Mouse (Mus musculus): ENCODE results near the gene Polr2j. TPM values are rescaled to one million over a fixed set of nuclear protein-coding genes. Genes with fewer than 3 reads are reported as not detected.

Polr2j gene
- polyA plus RNA-seq, 1 experiment from 2014 or later: 226 TPM

DNA sequence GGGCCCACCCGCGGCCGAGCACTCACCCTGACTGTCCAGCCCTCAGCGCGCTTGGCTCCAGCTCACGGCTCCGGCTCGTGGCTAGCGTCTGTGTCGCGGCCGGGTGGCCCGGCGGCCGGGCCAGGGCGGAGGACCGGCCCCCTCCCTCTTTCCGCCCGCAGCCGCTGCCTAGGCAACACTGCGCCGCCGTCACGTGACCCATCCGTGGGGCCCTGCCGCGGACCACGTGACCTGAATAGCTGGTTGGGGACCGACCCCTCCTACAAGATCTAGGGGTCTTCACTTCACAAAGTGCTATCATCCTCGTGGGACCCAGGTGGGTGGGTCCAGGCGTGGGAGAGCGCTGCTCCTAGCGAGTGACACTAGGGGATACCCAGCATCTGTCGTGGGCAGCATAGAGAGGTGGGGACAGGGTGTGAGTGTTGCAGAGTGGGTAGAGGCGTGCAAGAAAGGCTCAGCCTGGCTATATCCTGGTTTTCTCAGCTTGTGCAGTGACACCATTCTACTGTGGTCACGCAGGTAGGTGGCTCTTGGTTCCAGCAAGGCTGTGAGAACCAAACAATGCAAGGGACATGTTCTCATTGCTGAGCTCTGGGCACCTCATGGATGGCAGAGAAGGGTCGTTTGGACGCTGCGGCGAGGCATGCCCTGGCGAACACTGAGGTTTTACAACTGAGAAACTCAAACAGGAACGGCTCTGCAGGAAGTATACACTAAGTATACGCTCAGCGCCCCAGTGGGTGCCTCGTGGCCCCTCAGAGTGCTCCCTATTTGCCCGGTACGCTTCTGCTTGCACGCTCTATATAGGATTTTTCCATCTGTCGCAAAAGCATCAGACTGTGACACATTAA lies 54.3 kb downstream of the Polr2j start, which contains the start of gene Orai2:
Gene Orai2, minus strand, starts transcription at position 202 of the 851 bp plus-strand sequence.
- H3K27me3 ChIP-seq (replicated peaks): no peaks in the 10 kb centered on the region
- WGBS: 3% methylated on average over 41 of the region's 49 CpGs
- no peaks in the 10 kb centered on the region for H3K9me3 ChIP-seq (replicated peaks)

DNA sequence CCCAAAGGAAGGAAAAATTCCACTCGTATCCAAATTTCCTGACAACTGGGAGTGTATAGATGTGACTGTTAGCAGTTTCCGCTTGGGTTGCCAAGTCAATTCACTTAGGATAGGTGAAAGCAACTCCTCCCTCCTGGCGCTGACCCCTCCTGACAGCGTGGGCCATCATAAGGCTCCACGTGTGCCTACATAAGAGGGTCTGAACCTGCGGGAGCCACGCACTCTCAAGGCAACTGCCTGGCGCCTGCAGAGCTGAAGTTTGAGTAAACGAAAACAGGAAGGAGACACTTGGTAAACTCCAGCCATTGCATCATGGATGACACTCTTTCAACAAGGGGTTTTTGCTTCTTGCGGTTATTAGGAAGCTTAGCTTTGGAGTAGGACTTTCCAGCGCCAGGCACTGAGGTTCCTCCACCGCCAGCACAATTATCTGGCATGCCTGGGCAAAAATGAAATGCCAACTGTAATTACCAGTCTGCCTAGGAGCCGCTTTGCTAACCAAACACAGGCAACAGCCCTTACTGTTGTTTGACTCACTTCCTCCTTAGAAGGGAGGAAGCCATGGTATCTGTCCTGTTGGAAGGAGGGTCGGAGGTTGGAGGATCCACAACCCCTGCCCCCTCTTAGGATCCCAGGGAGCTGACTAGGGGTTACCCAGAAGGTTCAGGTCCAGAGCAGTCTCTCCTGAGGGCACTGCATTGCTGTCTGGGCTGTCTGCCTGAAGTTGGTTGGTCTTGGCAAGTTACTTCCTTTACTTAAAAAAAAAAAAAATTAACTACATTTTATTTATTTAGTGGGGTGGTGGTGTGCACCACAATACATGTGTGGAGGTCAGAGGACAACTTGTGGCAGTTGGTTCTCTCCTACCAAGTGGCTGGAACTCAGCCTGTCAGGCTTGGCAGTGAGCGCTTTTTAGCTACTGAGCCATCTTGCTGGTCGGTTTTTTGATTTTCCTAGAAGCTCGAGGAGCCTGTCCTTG lies 55.2 kb downstream of the Polr2j start:
- Histone ChIP-seq H3K4me1 (peaks cover 28% of the 10 kb centered on the region), H3K27ac (replicated peaks) (peak overlapping the region; percentile 89), H3K9ac (replicated peaks) (peak overlapping the region; percentile 77), H3K27me3 (replicated peaks) (no peaks in the 10 kb centered on the region), H3K36me3 (peaks cover 12% of the 10 kb centered on the region), H3K4me3 (replicated peaks) (peak overlapping the region; percentile 62), H3K4me2 (peak overlapping the region; percentile 91), H3K9me3 (replicated peaks) (no peaks in the 10 kb centered on the region)
- no peak for ATAC-seq (ENCODE audit: low FRiP score)
- whole genome bisulfite sequencing: 31% methylated on average over 17 of the region's 17 CpGs

More for the DNA sequence above, 54.3 kb downstream of the Polr2j start, which contains the start of gene Orai2:
- Histone ChIP-seq H3K4me3 (replicated peaks) (peak within 1 kb of the TSS; percentile 62), H3K36me3 (peaks cover 12% of the 10 kb centered on the region), H3K4me1 (peaks cover 36% of the 10 kb centered on the region), H3K27ac (replicated peaks) (peak within 1 kb of the TSS; percentile 89), H3K4me2 (peak within 1 kb of the TSS; percentile 91), H3K9ac (replicated peaks) (peak within 1 kb of the TSS; percentile 77)
- ATAC-seq (ENCODE audit: low FRiP score): peak; percentile 90

Small RNA genes within 50 kb of the gene (microRNA-seq; reads per million reads assigned to microRNA genes)
- gene Mir7035: 0.52 reads per million

Other genes starting within 250 kb of the Polr2j start
- gene Hspb1, start 228.7 kb upstream of the Polr2j start, polyA plus RNA-seq (2015; fragmentation: Nextera tagmentation; extraction: Ambion mirVana): 36.4 and 38.1 TPM in 2 replicates
- gene Ywhag, start 182.0 kb upstream of the Polr2j start, polyA plus RNA-seq (2015; fragmentation: Nextera tagmentation; extraction: Ambion mirVana): 776 and 868 TPM in 2 replicates
- gene Ssc4d, start 142.1 kb upstream of the Polr2j start, polyA plus RNA-seq (2015; fragmentation: Nextera tagmentation; extraction: Ambion mirVana): 1.6 and 1.8 TPM in 2 replicates
- gene Zp3, start 136.5 kb upstream of the Polr2j start, polyA plus RNA-seq (2015; fragmentation: Nextera tagmentation; extraction: Ambion mirVana): 0.14 and 0.27 TPM in 2 replicates
- 22.5 and 25.2 TPM in 2 replicates for gene Dtx2, start 121.8 kb upstream of the Polr2j start, polyA plus RNA-seq (2015; fragmentation: Nextera tagmentation; extraction: Ambion mirVana)
- gene Upk3b, start 78.1 kb upstream of the Polr2j start, polyA plus RNA-seq (2015; fragmentation: Nextera tagmentation; extraction: Ambion mirVana): 1.1 and 3.7 TPM in 2 replicates
- 1.2 TPM in 1 of 2 replicates, not detected in the other for gene Upk3bl, start 62.1 kb upstream of the Polr2j start, polyA plus RNA-seq (2015; fragmentation: Nextera tagmentation; extraction: Ambion mirVana)
- gene Rasa4, start 32.7 kb upstream of the Polr2j start, polyA plus RNA-seq (2015; fragmentation: Nextera tagmentation; extraction: Ambion mirVana): 19.2 and 21.4 TPM in 2 replicates
- 22.7 and 29.4 TPM in 2 replicates for gene Lrwd1, start 19.4 kb downstream of the Polr2j start, polyA plus RNA-seq (2015; fragmentation: Nextera tagmentation; extraction: Ambion mirVana)
- 23.2 and 24.2 TPM in 2 replicates for gene Alkbh4, start 19.5 kb downstream of the Polr2j start, polyA plus RNA-seq (2015; fragmentation: Nextera tagmentation; extraction: Ambion mirVana)
- gene Orai2, start 54.1 kb downstream of the Polr2j start, polyA plus RNA-seq (2015; fragmentation: Nextera tagmentation; extraction: Ambion mirVana): 40.0 and 45.6 TPM in 2 replicates
- gene Prkrip1, start 82.3 kb downstream of the Polr2j start, polyA plus RNA-seq (2015; fragmentation: Nextera tagmentation; extraction: Ambion mirVana): 62.1 and 63.9 TPM in 2 replicates
- gene Sh2b2, start 129.9 kb downstream of the Polr2j start, polyA plus RNA-seq (2015; fragmentation: Nextera tagmentation; extraction: Ambion mirVana): 23.4 and 24.1 TPM in 2 replicates

Measured in neural tube, embryonic 15.5 days (tissue).